Mouse (Mus musculus) retina, embryonic 14.5 days (tissue): ENCODE results near the gene Xrcc6.
"Not testable (repeated sequence)": the region's sequence is repeated elsewhere in the genome, so short reads cannot be mapped to it uniquely, and the experiment has no call there.

Source experiments
- DNase-seq: peaks from one replicate; pipeline ENCODE4 v3.0.0-alpha.2; 2015; ENCODE audit warnings: low spot score

The Xrcc6 gene

DNA sequence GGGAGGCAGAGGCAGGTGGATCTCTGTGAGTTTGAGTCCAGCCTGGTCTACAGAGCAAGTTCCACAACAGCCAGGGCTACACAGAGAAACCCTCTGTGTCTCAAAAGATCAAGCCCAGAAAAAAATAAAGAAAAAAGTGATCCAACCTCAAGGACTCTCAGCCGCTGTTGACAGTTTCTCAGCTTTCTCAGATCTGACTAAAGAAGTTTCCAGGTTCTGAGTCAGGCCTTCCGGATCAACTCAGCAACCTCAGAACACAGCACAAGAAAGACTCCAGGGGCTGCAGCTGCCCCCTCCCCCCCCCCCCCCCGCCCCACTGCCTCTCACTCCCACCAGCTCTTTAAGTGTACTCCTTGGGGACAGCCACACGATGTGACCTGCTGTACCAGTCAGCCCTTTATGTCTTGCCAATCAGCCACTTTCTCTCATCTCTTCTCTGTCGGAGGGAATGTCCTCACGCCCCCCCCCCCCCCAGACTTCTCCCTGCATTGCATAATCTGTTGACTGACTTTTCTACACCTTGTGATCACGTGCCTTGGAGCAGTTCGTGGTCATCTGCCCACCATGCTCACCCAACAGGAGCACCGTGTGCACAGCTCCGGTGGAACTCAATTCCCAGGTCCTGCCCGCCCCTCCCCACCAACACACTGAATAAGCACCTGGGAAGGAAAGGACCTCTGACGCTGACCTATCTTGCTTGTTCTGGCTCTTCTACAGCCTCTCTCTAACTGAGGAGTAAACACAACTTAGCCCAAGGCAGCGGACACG, 21.4 kb upstream of the Xrcc6 start:
- DNase-seq = no peak

DNA sequence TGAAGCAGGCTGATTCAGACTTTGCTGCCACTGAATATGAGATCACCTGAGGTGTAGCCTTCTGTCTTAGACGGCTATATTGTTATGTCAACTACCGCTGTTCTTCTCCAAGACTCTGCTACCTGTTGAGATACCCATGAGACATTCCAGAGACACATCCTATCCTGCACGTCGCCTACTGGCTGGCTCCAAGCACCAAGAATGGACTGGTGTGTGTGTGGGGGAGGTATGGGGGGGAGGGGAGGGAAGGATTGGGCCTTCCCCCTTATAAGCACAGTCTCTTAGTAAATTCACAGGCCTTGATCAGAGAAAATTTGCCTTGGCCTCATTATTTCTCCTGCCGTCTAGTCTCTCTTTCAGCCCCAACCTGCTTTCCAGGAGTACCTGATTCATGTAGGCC, 19.8 kb upstream of the Xrcc6 start:
- no peak for DNase-seq

DNA sequence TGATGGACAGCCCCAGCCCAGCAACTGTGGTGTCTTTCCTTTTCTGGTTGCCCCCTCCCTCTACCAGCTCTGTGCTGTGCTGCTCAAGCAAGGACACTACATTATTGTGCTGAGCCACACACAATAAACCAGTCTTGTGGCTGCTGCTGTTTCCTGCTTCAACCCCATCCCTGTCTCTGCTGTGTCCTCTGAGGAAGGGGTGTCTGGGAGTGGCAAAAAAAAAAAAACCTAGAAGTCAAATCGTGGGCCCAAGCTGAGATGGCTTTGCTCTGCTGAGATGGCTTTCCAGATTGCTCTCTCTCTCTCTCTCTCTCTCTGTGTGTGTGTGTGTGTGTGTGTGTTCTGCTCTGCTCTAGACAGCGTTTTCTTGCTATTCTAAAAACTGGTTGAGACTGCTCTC, 19.2 kb upstream of the Xrcc6 start:
- no peak for DNase-seq

DNA sequence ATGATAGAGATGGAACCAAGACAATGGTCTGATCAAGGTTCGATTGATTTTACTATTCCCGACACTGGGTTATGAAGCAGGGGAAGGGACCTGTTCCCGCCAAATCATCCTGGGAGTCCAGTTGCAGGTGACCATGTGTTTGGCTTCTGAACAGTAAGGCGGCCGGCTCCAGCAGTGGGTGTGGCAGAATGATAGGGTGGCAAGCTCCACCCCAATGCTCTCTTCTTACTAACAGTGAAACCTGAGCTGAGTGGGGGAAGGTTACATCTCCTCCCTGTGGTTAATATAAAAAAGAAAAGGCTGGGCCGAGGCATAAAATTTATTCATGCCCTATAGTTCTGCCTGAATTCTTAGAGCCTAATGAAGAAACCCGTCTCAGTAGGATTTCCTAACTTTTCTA, 18.5 kb upstream of the Xrcc6 start:
- no peak for DNase-seq

DNA sequence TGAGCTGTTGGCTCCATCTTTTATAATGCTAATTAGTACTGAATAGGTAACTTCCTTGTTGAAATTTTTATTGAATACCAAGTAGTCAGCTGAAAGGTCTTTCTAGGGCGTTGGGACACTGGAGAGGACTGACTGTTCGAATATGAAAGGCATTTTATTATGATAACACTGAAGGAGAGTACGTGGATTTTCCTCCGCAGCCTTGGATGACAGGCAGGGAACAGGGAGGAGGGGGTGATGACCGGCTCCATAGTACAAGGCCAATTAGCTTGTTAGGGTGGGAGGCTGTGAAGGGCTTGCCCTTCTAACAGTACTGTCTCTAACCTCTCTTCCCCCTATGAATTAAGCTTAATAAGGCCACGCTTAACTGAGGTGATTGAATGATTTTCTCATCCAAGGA, 18.0 kb upstream of the Xrcc6 start:
- DNase-seq = not testable (repeated sequence)

- DNase-seq = not testable (repeated sequence)
Observed at GRCm38 (mm10) chr15:81970498-81970897, 17.1 kb upstream of the Xrcc6 start.

DNA sequence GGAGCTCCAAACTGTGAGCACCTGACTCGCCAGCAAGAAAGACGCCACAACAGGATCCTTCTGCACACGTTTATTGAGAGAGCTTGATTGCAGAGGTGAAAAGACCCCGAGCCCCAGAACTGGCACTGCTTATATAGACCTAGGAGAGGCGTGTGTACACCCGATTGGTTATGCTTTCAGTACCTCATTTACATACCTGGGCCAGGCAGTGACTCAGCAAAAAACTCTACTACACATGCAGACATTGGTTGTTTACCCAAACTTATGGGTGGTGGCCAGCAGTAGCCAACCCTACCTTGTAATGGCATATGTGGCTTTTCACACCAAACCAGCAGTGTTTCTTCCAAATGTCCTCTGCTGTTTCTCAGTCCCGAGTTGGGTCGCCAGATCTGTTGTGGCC, 12.5 kb upstream of the Xrcc6 start:
- not testable (repeated sequence) for DNase-seq

- DNase-seq = no peak
Observed at GRCm38 (mm10) chr15:81980321-81980720, 7.3 kb upstream of the Xrcc6 start, which contains the start of gene 1700029P11Rik. TSS of gene 1700029P11Rik (plus strand) at chr15:81980540.

DNA sequence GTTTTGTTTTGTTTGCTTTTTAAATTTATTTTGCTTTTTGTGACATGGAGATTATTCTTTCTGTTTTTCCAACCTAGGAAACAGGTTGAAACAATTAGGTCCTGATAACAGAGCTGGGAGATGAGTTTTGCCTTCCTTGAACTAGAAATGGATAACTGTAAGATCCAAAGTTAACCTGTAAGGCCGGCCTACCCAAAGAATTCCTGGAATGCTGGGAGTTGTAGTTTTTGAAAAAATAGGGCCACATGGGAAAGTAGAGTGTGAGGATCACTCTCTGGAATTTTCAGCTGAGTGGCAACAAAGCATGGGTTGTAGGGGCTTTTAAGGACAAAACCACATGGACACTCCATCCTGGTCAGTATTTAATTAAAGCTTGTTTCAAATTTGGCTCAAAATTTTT, 5.5 kb upstream of the Xrcc6 start:
- no peak for DNase-seq

GRCm38 (mm10) chr15:81985267-81986161, 2.1 kb upstream of the Xrcc6 start:
- DNase-seq = peak; percentile 77

DNA sequence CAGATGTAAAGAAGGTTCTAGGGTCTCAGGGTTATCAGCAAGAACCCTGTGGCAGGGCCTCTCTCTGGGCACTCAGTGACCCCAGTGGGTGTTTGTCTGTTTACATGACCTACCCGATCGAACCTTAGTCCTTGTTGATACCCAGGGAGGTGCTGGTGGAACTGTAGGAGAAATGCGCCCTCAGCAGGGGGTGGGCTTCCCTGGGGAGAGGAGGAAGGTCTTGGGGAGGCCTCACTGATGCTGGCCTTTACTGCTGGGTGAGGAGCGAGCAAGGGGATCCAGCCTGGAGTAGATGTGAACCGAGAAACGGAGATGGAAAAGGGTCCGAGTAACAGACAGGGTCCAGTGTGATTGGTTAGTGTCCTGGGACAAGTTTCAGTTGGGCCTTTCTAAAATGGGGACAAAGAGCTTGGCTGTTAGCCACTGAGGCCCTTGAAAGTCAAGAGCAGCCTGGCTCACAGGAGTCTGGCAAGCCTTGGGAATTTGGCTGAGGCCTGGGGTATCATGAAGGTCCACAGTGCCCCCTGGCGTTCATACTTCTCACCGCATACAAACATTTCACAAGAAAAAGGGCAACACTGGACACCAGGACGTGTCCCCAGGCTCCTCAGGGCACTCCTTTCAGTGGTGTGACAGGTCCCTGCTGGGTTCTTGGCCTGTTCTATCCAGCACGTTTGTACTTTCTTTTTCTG, 1.9 kb downstream of the Xrcc6 start:
- DNase-seq = peak; percentile 97

GRCm38 (mm10) chr15:81990549-81990948, 2.9 kb downstream of the Xrcc6 start:
- no peak for DNase-seq

- no peak for DNase-seq
Observed at GRCm38 (mm10) chr15:81993992-81994391, 6.4 kb downstream of the Xrcc6 start.

DNA sequence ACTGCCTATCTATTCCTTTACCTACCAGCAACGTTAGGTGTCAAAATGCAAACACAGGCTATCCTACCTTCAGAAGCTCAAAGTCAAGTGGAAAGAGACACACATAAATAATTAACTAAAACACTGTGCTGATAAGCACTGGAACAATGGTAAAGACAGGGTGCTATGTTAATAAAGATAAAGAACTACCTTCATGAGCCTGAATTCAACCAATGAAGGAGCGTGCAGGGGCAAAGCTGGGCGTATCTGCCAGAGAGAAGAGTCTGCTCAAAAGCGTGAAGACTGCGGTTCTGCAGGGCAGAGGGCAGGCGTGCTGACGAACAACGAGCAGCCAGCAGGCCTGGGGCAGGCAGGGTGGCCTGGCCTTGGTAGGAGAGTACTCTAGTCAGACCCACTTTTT, 16.6 kb downstream of the Xrcc6 start:
- DNase-seq = no peak

DNA sequence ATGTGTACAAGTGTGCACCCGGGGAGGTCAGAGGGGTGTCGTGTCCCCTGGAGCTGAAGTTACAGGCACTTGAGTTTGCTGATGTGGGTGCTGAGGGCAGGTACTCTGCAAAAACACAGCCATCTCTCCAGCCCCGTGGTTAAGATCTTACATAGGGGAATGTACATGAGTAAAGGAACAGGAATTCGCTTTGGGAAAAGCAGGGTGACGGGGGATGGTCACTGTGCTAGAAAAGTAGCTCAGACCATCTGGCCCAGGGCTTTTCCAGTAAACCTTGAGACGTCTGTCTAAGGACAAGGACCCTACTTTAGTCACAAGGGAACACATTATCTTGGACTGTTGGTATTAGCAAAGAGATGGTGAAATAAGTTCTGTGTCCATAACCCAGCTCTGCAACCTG, 24.3 kb downstream of the Xrcc6 start:
- no peak for DNase-seq

DNA sequence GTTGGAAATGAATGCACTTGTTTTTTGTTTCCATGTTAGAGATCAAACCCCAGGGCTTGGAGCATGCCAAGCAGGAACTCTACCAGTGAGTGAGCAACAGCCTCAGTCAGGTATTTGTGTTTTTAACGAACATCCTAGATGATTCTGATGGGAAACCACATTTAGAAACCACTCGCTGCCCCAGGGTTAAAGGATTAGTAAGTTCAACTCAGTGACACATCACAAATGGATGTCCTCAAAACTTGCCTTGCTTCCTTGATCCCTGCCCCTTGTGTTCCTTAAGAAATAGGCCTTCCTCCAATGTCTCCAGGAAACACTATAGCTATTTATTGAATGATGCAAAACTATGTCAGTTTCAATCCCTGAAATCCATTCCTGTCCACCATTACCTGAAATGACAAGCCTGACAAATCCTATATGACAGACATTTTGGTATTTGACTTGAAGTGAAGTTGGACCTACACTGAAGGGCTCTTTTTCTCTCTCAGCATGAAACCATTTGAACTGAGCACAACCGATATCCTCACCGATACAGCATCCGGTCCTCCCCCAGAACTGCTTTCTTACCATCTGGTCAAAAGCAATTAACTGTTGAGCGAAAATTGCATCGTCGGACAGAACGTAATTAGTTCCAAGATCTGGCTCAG, 27.2 kb downstream of the Xrcc6 start:
- DNase-seq = no peak

DNA sequence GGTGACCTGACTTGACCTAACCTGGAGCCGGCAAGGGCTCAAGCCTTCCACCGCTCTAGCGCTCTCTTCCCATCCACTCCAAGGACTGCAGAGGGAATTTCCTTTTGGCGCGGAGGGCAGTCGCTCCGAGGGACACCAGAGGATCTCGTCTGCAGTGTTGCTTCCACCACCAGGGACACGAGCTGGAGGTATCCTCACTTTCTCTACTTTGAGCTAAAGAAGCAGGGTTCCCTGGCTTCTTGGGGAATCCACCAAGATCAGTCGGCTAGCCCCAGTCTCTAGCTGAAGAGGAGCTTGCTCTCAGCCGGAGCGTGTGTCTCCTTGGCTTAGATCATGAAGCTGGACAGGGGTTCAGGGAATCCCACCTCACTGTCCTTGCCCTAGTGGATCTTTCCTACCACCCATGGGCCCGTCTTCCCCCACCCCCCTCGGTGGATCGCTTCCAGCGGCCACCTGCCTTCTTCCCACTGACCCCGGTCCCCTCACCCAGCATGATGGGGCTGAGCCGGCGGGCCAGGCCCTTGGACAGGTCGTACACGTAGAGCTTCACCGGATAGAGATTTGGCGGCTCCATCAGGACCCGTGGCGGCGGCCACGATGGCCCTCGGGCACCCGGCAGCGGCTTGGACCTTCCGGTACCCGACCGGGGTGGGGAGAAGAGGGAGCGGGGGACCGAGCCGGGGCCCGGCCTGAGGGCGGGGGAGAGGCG, 27.9 kb downstream of the Xrcc6 start:
- DNase-seq = peak; percentile 65

DNA sequence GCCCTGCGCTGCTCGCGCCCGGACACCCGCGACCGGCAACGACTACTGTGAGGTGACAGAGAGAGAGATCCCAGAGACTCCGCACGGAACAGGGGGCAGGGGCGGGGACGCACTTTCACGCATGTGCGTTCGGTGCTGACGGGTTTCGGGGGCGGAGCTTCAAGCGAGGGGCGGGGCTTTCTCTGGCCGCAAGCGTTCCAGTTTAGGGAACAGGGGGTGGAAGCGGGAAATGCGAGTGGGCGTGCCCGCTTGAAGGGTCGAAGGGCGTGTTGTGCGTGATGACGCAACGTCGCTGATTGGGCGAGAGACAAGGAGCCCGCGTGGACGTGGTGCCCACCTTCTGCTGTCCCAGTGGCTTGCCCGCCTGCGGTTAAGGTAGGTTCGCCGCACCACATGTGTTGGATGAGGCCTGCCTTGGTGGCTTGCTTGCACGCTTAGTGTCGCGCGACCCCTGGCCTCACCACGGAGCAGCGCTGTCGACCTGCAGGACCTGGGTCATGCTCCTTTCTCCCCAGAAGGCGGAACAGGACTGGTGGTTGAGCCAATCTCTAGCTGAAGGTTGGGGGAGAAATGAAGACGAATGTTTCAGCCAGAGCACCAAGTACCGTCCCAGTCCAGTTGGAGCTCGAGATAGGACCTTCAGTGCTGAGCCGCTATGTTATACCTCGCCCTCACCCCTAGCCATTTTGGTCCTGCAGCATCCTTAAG, 28.6 kb downstream of the Xrcc6 start:
- DNase-seq = peak; percentile 99

- DNase-seq = no peak
Observed at GRCm38 (mm10) chr15:82016830-82017229, 29.2 kb downstream of the Xrcc6 start.

GRCm38 (mm10) chr15:82017461-82017860, 29.8 kb downstream of the Xrcc6 start:
- DNase-seq = no peak

GRCm38 (mm10) chr15:82019288-82019687, 31.7 kb downstream of the Xrcc6 start:
- no peak for DNase-seq
